Comparison of ENCODE assay signal across 9 mouse cellular contexts in the genomic region with DNA sequence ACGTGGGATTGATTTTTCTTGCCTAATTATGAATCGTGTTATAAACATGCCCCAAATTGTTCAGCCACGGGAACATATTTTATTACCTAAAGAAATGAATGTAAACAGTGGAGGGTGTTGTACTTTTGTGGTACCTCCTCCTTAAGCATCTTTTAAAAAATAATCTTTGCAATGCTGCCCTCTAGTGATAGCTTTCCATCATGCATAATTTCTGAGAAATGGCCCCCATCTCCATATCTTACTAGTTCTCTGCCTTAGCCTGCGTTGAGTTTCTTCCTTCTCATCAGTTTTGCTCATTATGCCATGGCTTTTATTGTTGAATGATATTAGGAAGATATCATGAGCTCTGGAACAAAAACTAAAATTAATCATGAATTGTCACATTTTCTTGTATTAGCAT. TPM values are rescaled to one million over a fixed set of nuclear protein-coding genes. Genes with fewer than 3 reads are reported as not detected.
DNase-seq lines count a peak whose midpoint lies in the region; ATAC-seq and TF ChIP-seq lines count a peak whose summit lies in the region.
"Had no signal": no experiment of that assay in that cellular context is flagged by ENCODE, and none has a peak within 500 bp of the region (broad histone marks: within the 10 kb centered on the region; RNA-seq: fewer than 3 reads in every experiment).

No protein-coding gene starts in this region.

- no peak overlapping the region for H3K27ac ChIP-seq in layer of hippocampus, adult 2 months
- H3K27ac ChIP-seq in kidney, embryonic 16.5 days (ENCODE audit: low read length) = no peak overlapping the region
- no peak overlapping the region for H3K27ac ChIP-seq in midbrain, embryonic 15.5 days
- H3K27ac ChIP-seq: lung, embryonic 15.5 days had no signal

- CTCF ChIA-PET in Patski (lab: Charles Lee) = interaction anchor here (0.7 to 1.8 kb wide), 4 partner anchors 19 to 251 kb away, joined by 3 to 5 read pairs (median 4); no protein-coding TSS in a partner anchor

- H3K9me3 ChIP-seq in kidney, embryonic 16.5 days (ENCODE audit: low read length) = no peaks in the 10 kb centered on the region
- H3K9me3 ChIP-seq in midbrain, embryonic 15.5 days = no peaks in the 10 kb centered on the region
- H3K9me3 ChIP-seq: lung, embryonic 15.5 days had no signal

- no peak overlapping the region for H3K4me2 ChIP-seq in kidney, embryonic 16.5 days (replicated peaks; ENCODE audit: low read depth, low read length)
- H3K4me2 ChIP-seq in midbrain, embryonic 15.5 days = no peak overlapping the region
- H3K4me2 ChIP-seq: lung, embryonic 15.5 days had no signal

- 25% methylated on average over 4 of the region's 4 CpGs for WGBS in kidney, embryonic 16.5 days
- 21% methylated on average over 4 of the region's 4 CpGs for WGBS in midbrain, embryonic 15.5 days

- POLR2A ChIA-PET in Patski (lab: Charles Lee) = no interaction called here

- no peaks in the 10 kb centered on the region for H3K4me1 ChIP-seq in kidney, embryonic 16.5 days (ENCODE audit: insufficient read depth, low read length)
- no peaks in the 10 kb centered on the region for H3K4me1 ChIP-seq in midbrain, embryonic 15.5 days
- H3K4me1 ChIP-seq: lung, embryonic 15.5 days had no signal

- no peak overlapping the region for H3K9ac ChIP-seq in kidney, embryonic 16.5 days (replicated peaks; ENCODE audit: low read length)
- no peak overlapping the region for H3K9ac ChIP-seq in midbrain, embryonic 15.5 days
- H3K9ac ChIP-seq: lung, embryonic 15.5 days had no signal

- no peaks in the 10 kb centered on the region for H3K27me3 ChIP-seq in Patski
- H3K27me3 ChIP-seq in kidney, embryonic 16.5 days (ENCODE audit: insufficient read depth, low read length) = no peaks in the 10 kb centered on the region
- H3K27me3 ChIP-seq in midbrain, embryonic 15.5 days (replicated peaks) = no peaks in the 10 kb centered on the region
- H3K27me3 ChIP-seq: lung, embryonic 15.5 days had no signal

- DNase-seq in layer of hippocampus, adult 2 months (ENCODE audit: low spot score in 2 of 2) = peak; percentile 30 to 49
- DNase-seq in layer of hippocampus, adult 9-11 months = no peak
- DNase-seq in Patski (ENCODE audit: low read depth, low spot score) = no peak
- peak; percentile 71 for DNase-seq in embryo, embryonic 11 days
- no peak for DNase-seq in adrenal gland, postnatal 4 days (ENCODE audit: low spot score in 2 of 2)
- no peak for DNase-seq in right cerebral cortex, postnatal 25 days

- ATAC-seq in Patski = no peak
- peak; percentile 51; the same call in 1 of the 2 replicates for ATAC-seq in kidney, embryonic 16.5 days (ENCODE audit: low FRiP score, low TSS enrichment)
- peak; percentile 52 for ATAC-seq in midbrain, embryonic 15.5 days (replicated peaks)

- in situ Hi-C loops in Patski (cut with MboI; ENCODE audit: low pct_unique_long_range_greater_than_20kb) = no loop called here

- peak; percentile 88 for TF ChIP-seq CTCF in layer of hippocampus, adult 2 months (conservative IDR thresholded peaks at IDR 0.05)
- TF ChIP-seq CTCF in Patski (IDR thresholded peaks at IDR 0.05) = peak; percentile 61

- no peaks in the 10 kb centered on the region for H3K36me3 ChIP-seq in kidney, embryonic 16.5 days (ENCODE audit: insufficient read depth, low read length)
- no peaks in the 10 kb centered on the region for H3K36me3 ChIP-seq in midbrain, embryonic 15.5 days (replicated peaks)
- H3K36me3 ChIP-seq: lung, embryonic 15.5 days had no signal

- no peak overlapping the region for H3K4me3 ChIP-seq in layer of hippocampus, adult 2 months
- no peak overlapping the region for H3K4me3 ChIP-seq in kidney, embryonic 16.5 days (ENCODE audit: low read length)
- H3K4me3 ChIP-seq in midbrain, embryonic 15.5 days = no peak overlapping the region
- H3K4me3 ChIP-seq: lung, embryonic 15.5 days had no signal

RNA-seq across cellular contexts. Expression of a gene that starts 32.2 kb away (rescaled TPM):
- 10 to 100 TPM; 47.4 to 55.5 TPM for total RNA-seq in layer of hippocampus, adult 2 months (2021)
- 5.1 TPM for polyA plus RNA-seq in Patski (2021)
- 28.7 and 32.0 TPM in 2 replicates for polyA plus RNA-seq in kidney, embryonic 16.5 days (2015; fragmentation: Nextera tagmentation; extraction: Ambion mirVana)
- polyA plus RNA-seq in midbrain, embryonic 15.5 days (2015; fragmentation: Nextera tagmentation; extraction: Ambion mirVana) = 84.4 and 90.5 TPM in 2 replicates
- 1 to 10 TPM; 7.4 to 9.6 TPM for total RNA-seq in adrenal gland, postnatal 4 days (2021)

RNA-seq across cellular contexts. Expression of a gene that starts 37.8 kb away (rescaled TPM):
- total RNA-seq in layer of hippocampus, adult 2 months (2021) = not detected
- not detected for polyA plus RNA-seq in Patski (2021)
- polyA plus RNA-seq in kidney, embryonic 16.5 days (2015; fragmentation: Nextera tagmentation; extraction: Ambion mirVana) = not detected in 2 replicates
- not detected in 2 replicates for polyA plus RNA-seq in midbrain, embryonic 15.5 days (2015; fragmentation: Nextera tagmentation; extraction: Ambion mirVana)
- not detected for total RNA-seq in adrenal gland, postnatal 4 days (2021)
- polyA plus RNA-seq: lung, embryonic 15.5 days had no signal

Comparison
In these comparisons a context has a peak if more than half of its experiments do, and no peak if none do; other contexts are left out.
1. DNase-seq: peak in layer of hippocampus, adult 2 months (2 of 2) and embryo, embryonic 11 days (single experiment); none in layer of hippocampus, adult 9-11 months (single experiment), Patski (single experiment), adrenal gland, postnatal 4 days (0 of 2) and right cerebral cortex, postnatal 25 days (single experiment).